Mouse (Mus musculus): ENCODE data around the gene Rit1.
"Not testable (repeated sequence)": the region's sequence is repeated elsewhere in the genome, so short reads cannot be mapped to it uniquely, and the experiment has no call there.

The Rit1 gene

DNA sequence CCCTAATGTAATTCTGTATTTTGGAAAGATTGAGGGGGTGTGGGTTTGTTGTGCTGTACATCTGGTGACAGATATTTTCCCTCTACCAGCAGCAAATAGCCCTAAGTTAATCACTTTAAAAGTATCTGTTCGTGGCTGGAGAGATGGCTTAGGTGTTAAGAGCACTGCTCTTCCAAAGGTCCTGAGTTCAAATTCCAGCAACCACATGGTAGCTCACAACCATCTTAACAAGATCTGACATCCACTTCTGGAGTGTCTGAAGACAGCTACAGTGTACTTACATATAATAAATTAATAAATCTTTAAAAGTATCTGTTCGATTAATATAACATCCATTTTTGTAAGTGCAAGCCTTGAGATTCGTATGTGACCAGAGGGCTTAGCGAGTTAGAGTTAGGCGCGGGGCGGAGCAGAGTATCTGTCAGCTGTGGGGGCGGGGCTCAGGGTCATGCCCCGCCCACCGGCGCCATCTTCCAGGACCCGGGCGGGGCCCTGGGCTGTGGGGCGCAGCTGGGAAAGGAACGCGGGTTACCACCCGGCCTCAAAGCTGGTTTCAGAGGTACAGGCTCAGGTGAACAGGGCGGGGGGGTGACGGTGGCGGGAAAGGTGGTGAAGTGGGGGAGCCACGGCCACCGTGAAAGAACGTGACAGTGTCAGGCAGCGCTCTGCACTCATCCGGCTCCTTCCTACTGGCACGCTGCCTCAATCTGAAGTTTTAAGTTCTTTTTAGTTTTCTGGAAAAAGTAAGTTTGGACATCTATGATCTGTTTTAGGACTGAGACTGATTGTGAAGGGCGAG, at the start of gene Rit1:
TSS of gene Rit1 (plus strand) at position 440 of the 799 bp plus-strand sequence.
- DNase-seq, result peak; percentile 94

GRCm38 (mm10) chr3:88677399-88677798, 39.2 kb upstream of the Rit1 start:
- DNase-seq, result peak; percentile 53

GRCm38 (mm10) chr3:88683814-88684213, 32.8 kb upstream of the Rit1 start:
- DNase-seq, result no peak

- no peak for DNase-seq
Measured at GRCm38 (mm10) chr3:88684236-88684979, 32.2 kb upstream of the Rit1 start.

DNA sequence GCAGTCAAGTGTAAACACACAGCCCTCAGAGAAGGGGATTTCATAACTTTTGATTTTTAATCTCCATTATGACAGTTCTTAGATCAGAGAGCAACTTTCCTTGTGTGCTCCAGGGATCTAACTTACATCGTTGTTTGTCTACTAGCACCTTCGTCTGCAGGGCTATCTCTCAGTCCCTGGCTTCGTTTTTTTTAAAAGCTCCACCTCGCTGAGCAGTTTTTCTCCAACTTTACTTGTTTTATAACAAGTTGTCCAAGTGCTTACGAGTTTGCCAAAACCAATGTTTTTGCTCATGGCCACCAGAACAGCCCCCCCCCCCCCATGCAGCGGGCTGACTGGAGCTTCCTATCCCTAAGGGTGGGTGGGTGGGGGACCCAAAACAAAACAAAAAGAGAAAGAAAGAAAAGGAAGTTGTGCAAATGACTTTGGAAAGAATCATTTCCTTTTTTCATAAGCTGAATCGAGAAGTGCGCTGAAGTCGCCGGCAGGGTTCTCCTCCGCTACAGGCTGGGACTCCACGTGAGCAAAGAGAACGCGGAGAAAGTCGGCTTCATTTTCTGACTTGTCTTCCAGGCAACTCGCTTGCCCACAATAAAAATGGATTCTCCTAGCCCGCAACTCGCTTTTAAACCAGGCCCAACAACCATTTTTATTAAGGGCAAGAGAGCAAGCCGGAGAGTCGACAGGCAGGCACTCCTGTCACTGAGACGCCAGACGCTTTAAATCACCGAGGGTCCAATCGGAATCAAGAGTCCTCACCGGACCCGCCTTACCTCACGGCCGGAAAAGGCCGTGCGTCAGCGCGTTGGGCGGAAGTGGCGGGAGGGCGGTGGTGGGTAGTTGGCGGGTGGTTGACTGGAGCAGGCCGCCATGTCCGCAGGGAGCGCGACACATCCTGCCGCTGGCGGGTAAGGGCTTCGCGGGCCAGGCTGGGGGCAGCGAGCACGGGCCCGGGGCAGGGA, 31.4 kb upstream of the Rit1 start, which contains the start of gene Khdc4:
TSS of gene Khdc4 (plus strand) at position 824 of the 962 bp plus-strand sequence.
- peak; percentile 93 for DNase-seq

DNA sequence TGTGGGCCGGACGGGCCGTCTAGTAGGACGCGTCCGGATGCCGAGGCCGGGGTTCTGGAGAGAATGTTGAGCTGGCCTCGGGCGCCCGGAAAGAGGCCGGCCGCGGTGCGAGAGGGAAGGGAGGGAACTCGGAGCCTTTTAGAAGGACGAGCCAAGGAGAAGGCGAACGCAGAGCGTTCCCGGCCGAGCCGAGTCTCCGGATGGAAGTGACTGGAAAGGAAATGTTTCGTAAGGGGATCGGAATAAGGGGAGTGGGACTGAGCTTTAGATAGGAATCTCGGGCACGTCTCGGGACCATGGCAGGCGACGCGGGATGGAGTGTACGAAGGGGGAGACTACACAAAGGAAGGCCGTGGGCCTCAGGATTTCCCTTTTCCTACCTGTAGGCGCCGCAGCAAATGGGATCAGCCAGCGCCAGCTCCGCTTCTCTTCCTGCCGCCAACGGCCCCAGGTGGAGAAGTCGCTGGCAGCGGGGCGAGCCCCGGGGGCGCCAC, 30.6 kb upstream of the Rit1 start:
- peak; percentile 64 for DNase-seq

- no peak for DNase-seq
Measured at GRCm38 (mm10) chr3:88686734-88687611, 29.7 kb upstream of the Rit1 start.

- no peak for DNase-seq
Measured at GRCm38 (mm10) chr3:88689079-88689478, 27.6 kb upstream of the Rit1 start.

DNA sequence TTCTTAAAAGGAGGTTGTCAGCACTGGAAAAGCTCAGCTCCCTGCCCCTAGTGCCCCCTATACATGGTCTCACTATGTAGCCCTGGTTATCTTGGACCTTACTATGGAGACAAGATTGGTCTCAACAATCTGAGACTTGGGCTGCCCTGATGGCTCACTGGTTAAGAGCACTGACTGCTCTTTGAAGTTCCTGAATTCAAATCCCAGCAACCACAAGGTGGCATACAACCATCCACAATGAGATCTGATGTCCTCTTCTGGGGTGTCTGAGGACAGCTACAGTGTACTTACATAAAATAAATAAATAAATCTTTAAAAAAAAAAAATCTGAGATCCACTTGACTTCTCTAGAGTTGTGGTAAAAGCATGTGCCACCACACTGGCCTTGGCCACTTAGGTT, 21.1 kb upstream of the Rit1 start:
- DNase-seq, result no peak

DNA sequence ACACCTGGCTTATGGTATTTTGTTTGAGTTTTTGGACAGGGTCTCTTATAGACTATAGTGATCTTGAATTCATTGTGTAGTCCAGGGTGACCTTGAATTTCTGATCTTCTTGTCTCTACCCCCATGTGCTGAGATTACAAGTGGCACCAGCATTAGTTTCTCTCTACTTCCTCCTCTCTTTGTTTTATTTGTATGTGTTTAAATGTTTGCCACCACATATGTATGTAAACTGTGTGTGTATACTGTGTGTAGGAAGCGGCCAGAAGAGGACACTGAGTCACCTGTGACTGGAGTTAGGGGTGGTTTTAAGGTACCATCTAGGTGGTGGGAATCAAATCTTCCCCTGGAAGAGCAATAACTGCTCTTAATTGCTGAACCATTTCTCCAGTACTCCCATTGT, 18.6 kb upstream of the Rit1 start:
- no peak for DNase-seq

DNA sequence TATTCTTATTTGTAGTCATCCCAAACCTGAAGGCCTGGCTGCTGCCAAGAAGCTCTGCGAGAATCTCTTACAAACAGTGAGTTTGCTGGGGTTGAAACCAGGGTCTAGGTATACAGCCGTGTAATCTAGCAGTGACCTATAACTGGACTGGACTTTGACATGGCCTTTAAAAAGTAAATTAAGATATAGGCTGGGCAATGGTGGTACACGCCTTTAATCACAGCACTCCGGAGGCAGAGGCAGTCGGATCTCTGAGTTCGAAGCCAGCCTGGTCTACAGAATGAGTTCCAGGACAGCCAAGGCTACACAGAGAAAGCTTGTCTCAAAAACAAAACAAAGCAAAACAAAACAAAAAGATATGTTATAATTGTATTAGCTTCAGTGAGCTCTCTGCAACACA, 17.8 kb upstream of the Rit1 start:
- DNase-seq, result no peak

DNA sequence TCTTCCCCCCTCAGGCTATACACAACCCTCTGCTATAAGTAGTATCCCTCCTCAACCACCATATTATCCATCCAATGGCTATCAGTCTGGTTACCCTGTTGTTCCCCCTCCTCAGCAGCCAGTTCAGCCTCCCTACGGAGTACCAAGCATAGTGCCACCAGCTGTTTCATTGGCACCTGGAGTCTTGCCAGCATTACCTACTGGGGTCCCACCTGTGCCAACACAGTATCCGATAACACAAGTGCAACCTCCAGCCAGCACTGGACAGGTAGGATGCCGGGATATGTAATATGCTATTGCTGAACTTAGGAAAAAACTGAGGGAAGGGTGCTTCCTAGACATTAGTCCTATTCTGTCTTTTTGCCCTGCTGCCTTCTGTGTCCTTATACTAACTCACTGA, 16.4 kb upstream of the Rit1 start:
- no peak for DNase-seq

- DNase-seq, result no peak
Measured at GRCm38 (mm10) chr3:88701222-88701621, 15.4 kb upstream of the Rit1 start.

- no peak for DNase-seq
Measured at GRCm38 (mm10) chr3:88713709-88714108, 2.9 kb upstream of the Rit1 start.

- no peak for DNase-seq
Measured at GRCm38 (mm10) chr3:88714725-88715124, 1.9 kb upstream of the Rit1 start.

DNA sequence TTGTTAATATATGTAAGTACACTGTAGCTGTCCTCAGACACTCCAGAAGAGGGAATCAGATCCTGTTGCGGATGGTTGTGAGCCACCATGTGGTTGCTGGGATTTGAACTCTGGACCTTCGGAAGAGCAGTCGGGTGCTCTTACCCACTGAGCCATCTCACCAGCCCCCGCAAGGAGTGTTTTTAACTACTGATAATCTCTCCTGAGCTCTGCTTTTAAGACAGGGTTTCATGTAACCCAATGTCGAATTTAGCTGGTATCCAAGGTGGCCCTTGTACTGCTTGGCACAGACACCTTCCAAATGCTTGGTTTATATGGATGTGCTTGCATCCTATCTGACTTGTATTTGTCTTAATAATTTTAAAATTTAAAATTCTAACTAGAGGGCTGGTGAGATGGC, 922 bp upstream of the Rit1 start:
- not testable (repeated sequence) for DNase-seq

DNA sequence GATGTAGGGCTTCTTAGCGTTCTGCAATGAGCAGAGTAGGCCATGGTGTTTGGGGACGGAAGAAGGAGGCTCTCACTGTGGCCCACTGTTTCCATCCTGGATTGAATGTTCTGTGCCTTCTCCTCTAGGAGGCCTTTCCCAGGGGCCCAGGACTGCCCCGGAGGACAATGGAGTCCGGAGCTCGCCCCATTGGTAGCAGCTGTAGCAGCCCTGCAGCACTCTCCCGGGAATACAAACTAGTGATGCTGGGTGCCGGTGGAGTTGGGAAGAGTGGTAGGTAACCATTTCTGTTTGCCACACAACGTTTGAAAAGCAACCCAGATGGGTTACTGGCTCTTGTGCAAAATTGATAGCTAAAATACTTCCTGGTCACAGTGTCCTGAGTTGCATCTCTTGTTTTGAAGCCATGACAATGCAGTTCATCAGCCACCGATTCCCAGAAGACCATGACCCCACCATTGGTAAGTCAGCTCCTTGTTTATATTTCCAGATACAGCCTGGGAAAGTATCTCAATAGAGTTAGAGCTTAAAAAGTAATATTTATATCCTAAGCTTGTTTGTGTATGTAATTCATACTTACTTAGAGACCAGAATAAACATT, 660 bp downstream of the Rit1 start:
- no peak for DNase-seq

DNA sequence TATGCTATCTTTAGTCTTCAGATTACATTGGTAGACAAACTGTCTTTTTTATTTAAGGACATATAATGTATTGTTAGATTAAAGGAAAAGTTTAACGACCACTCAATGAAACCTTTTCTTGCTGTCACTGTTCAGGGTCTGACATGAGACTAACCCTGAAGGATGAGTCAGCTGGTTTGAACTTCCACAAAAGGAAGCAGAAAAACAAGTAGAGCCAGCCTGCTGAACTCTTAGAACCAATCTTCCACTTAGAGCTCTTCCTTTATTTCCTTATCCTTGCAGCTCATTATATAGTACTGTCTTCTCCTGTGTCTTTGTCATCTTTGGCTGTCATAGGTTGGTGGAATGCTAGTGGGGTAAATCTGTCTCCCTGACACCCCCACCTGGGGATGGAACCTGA, 1.2 kb downstream of the Rit1 start:
- DNase-seq, result no peak

DNA sequence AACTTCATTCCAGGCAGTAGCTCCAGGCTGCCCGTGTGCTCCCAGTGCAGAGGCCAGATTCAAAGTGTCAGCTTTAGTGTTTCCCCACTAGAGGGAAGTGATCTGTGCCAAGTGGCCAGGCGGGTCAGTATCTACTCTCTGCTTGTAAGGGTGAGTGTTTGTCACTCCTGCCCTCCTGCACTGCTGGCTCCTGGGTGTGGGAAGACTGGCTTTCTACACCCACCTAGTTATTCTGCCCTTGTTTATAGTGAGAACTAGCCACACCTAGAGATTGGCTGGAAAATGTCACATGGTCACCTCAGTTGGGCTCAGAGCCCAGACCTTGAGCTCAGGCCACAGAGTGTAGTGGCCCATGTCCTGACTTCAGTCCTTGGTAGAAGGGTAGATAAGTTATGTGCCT, 2.5 kb downstream of the Rit1 start:
- DNase-seq, result no peak

- no peak for DNase-seq
Measured at GRCm38 (mm10) chr3:88736556-88736955, 19.9 kb downstream of the Rit1 start.

DNA sequence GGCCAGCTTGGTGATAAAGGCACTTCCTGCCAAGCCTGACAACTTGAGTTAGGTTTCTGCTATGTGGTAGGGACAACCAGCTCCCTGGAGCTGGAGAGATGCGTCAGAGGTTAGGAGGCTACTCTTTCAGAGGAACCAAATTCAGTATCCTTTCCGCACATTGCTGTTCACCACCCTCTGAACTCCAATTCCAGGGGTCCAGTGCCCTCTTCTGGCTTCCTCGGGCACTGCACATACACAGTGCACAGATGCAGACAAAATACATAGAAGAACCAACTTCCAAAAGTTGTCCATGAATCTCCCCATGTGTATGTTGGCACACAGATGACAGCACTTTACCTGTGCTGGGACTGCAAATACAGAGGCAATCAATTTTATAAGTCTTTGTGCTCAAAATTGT, 22.0 kb downstream of the Rit1 start:
- peak; percentile 83 for DNase-seq

All from thymus, postnatal 4 days (tissue).